Mouse (Mus musculus): Measurements from ENCODE around the gene Bpifb2.
A peak's percentile ranks its signal among the peaks of the same experiment; 100 is the strongest.
"Not testable (repeated sequence)": the region's sequence is repeated elsewhere in the genome, so short reads cannot be mapped to it uniquely, and the experiment has no call there.

The Bpifb2 gene

GRCm38 (mm10) chr2:153874745-153875144 is at the start of gene Bpifb2:
Gene Bpifb2 (plus strand): TSS chr2:153875045.
- DNase-seq (ENCODE audit: low spot score) = no peak

DNA sequence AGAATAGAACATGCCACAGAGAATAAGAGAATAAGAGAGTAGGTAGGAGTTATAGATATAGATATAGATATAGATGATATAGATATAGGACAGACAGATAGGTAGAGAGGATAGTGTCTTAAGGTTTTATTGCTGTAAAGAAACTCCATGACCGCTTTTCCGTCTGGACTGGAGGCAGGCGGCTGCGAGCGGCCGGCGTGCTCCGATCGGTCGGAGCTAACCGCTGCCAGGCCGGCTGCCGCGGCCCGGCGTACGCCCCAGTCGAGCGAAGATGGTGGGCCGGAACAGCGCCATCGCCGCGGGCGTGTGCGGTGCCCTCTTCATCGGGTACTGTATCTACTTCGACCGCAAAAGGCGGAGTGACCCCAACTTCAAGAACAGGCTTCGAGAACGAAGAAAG is 48.9 kb upstream of the Bpifb2 start:
- not testable (repeated sequence) for DNase-seq (ENCODE audit: low spot score)

- no peak for DNase-seq (ENCODE audit: low spot score)
Observed at GRCm38 (mm10) chr2:153827171-153827830, 47.5 kb upstream of the Bpifb2 start.

DNA sequence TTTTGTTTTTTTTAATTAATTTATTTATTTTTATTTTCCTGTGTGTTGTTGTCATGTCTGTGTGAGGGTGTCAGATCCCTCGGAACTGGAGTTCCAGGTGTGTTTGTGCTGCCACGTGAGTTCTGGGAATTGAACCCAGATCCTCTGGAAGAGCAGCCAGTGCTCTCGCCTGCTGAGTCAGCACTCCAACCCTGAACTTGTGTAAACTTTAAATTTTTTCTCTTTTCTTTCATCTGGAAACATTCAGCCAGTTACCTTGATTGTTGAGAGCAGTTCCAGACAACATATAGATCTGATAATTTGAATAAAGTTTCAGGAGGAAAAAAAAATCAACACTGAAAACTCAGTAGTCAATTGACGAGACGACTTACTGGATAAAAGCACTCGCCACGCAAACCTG is 46.1 kb upstream of the Bpifb2 start:
- no peak for DNase-seq (ENCODE audit: low spot score)

DNA sequence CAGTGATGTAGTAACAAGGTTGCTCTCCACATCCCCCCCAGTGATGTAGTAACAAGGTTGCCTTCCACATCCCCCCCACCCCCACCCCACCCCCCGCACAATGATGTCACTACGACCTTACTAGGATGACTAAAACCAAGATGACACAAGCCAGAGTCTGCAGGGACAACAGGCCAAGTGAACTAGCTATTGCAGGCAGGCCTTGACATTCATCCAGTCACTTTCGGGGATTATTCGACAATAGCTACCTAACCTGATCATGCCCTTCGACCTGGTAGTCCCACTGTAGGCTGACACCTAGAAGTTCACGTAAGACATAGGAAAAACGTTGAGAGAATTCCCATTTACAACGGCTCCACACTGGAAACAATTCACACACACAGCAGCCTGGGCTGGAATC is 41.6 kb upstream of the Bpifb2 start:
- DNase-seq (ENCODE audit: low spot score) = no peak

- DNase-seq (ENCODE audit: low spot score) = no peak
Observed at GRCm38 (mm10) chr2:153842854-153843253, 32.0 kb upstream of the Bpifb2 start.

DNA sequence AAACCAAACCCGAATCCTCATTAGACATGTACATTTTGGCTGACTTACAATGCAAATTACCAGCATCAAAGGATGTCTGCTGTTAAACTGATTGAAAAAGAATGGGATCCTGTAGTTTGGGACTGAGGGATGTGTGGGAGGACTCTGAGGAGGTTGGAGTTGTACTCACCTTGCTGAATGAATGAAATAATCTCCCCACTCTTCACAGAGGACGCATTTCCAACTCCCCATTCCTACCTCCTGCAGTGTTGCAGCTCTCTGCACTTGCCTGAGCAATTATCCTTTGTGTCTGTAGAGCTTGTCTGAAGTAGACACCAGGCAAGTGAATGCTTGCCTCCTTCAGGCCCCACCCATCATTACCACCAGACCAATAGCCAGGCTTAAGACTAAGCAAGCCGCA is 26.5 kb upstream of the Bpifb2 start:
- no peak for DNase-seq (ENCODE audit: low spot score)

- DNase-seq (ENCODE audit: low spot score) = peak; percentile 13
Observed at GRCm38 (mm10) chr2:153850351-153851029, 24.4 kb upstream of the Bpifb2 start.

DNA sequence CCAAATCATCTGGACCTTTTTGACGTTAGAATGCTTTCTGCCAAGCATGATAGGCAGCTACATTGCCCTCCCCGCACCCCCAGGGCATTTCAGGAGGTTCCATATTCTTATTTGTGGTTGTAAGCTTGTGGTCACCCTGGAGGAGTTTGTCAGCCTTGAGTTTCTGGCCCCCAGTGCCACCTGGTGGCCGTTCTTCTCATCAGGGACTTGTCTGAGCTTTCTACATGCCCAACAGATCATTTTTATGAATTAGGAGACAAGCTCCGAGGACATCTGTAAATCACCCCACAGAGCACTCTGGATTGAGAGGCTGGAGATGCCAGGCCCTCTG is 23.9 kb upstream of the Bpifb2 start:
- peak; percentile 28 for DNase-seq (ENCODE audit: low spot score)

- DNase-seq (ENCODE audit: low spot score) = no peak
Observed at GRCm38 (mm10) chr2:153853544-153853943, 21.3 kb upstream of the Bpifb2 start.

DNA sequence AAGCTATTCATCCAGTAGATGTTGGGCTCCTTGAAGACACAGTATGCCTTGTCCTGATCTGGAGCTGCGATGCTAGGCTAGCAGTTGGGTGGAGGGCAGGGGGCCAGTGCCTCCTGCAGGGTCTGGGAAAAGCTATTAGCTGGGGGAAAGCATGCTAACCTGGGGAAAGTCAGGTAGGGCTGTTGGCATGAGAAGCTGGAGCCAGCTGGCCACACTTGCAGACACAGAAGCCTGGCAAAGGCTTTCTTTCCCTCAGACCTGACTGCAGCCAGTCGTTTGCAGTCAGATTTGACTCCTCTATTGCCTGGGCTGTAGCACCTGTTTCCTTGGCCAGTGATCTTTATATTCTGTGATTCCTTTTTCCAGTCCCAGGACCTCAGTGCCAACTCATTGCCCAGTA is 15.3 kb upstream of the Bpifb2 start:
- DNase-seq (ENCODE audit: low spot score) = no peak

GRCm38 (mm10) chr2:153860315-153860714 is 14.5 kb upstream of the Bpifb2 start:
- DNase-seq (ENCODE audit: low spot score) = no peak

GRCm38 (mm10) chr2:153860715-153861114 is 14.1 kb upstream of the Bpifb2 start:
- DNase-seq (ENCODE audit: low spot score) = no peak

GRCm38 (mm10) chr2:153861960-153862359 is 12.9 kb upstream of the Bpifb2 start:
- DNase-seq (ENCODE audit: low spot score) = no peak

GRCm38 (mm10) chr2:153870984-153871383 is 3.9 kb upstream of the Bpifb2 start, which contains the start of gene Sun5:
Gene Sun5 (minus strand): TSS chr2:153871084.
- no peak for DNase-seq (ENCODE audit: low spot score)

DNA sequence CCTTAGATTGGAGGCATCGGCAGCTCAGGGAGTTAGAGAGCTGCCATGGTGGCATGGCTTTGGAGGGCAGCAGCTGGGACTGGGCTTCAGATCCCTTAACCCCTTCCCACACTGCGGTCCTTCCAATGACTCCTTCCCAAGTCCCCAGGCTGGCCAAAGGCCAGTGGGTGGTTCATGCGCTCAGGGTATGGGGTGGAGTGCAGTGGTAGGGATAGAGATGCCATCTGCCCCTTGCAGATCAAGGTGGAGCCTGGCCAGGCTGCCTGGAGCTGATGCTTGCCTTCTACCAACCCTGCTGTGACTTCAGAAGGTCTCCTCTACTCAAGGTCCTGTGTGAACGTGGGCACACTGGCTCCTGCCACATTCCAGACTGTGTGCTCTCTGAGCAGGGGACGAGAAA is 24.3 kb downstream of the Bpifb2 start:
- no peak for DNase-seq (ENCODE audit: low spot score)

DNA sequence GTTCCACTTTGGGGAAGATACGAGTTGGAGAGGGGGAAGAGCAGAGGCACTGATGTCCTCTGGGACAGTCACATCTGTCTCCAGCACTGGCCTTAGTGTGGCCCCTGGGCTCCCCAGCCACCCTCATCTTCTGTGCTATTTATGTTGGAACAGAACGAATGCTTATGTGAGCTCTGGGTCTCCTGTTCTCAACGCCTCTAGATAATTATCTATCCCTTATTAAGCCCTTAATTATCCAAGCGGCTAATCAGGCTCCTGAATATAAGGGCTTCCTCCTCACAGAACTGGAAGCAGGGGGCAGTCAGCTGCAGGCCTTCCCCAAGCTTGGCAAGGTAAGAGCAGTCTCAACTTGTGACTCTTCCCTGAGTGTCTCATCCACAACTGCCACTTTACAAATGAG is 25.2 kb downstream of the Bpifb2 start, which contains the start of gene Bpifb6:
Bpifb6 (plus strand) TSS at position 301 of the 400 bp plus-strand sequence.
- no peak for DNase-seq (ENCODE audit: low spot score)

GRCm38 (mm10) chr2:153902726-153903125 is 27.9 kb downstream of the Bpifb2 start:
- DNase-seq (ENCODE audit: low spot score) = no peak

GRCm38 (mm10) chr2:153906626-153907025 is 31.8 kb downstream of the Bpifb2 start:
- DNase-seq (ENCODE audit: low spot score) = no peak

DNA sequence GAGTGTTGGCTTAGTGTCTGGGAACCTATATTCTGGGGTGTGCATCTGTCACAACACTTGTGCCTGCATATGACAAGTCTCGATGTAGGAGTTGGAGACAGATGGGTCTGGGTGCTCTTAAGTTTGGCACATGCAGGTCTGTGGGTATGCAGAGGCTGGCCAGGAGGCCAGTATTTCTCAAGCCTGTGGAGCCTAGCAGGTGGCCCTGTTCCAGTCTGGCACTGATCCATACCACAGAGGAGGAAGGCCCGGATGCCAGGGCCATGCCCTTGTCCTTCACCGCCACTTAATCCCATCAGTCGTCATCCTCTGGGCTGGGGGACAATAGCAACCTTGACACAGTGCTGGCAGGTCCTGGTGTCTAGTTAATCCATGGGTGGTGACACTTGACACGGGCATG is 39.3 kb downstream of the Bpifb2 start:
- no peak for DNase-seq (ENCODE audit: low spot score)

GRCm38 (mm10) chr2:153917930-153918329 is 43.1 kb downstream of the Bpifb2 start, which contains the start of gene Bpifb3:
Gene Bpifb3 (plus strand): TSS chr2:153918230.
- no peak for DNase-seq (ENCODE audit: low spot score)

- no peak for DNase-seq (ENCODE audit: low spot score)
Observed at GRCm38 (mm10) chr2:153921246-153921645, 46.4 kb downstream of the Bpifb2 start.

DNA sequence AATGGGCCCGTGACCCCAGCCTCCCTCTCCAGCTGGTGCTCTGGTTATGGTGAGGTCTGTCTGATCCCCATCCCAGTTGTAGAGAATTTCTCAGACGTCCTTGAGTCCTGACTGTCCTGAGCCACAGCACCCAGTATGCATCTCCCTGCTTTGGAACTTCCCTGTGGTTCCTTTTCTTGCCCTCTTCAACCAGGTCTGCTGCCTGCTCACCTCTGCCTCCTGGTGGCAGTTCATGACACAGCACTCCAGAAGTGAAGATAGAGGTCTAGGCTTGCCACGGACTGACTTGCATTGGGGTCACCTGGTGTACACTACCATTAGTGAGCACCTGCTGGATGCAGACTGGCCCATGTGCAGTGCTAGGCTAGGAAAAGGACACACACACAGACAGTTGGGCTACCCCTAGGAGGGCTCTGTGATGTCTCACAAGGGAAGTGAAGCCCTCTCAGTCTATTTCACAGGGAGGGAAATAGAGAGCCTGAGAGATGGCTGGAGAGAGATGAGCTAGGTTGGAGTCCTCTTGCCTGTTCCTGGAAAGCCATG is 55.1 kb downstream of the Bpifb2 start:
- peak; percentile 36 for DNase-seq (ENCODE audit: low spot score)

All from c-Kit-positive CD71-positive TER-119-positive erythroid progenitor cells, embryonic 14.5 days (primary cell).